ENCODE assay signal across 26 mouse cellular contexts in the genomic region with DNA sequence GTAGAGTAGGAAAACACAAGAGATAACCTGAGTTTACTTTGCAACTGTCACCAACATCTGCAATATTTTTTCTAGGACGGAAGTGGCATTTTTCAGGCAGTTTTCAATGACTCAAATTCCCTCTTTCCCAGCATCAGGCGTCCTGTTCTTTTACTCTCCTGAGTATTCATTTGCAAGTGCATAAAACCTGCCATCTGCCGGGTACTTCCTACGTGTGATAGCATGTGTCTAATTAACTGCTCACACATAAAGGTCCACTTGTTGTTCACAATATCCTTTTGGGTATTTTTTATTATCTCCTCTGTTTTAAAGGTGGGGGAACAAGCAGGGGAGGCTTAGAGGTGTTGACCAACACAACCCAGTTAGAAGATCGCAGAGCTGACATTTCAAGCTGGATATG. TPM values are rescaled to one million over a fixed set of nuclear protein-coding genes. Genes with fewer than 3 reads are reported as not detected.
DNase-seq lines count a peak whose midpoint lies in the region; ATAC-seq and TF ChIP-seq lines count a peak whose summit lies in the region.
"Had no signal": no experiment of that assay in that cellular context is flagged by ENCODE, and none has a peak within 500 bp of the region (broad histone marks: within the 10 kb centered on the region; RNA-seq: fewer than 3 reads in every experiment).

No protein-coding gene starts in this region.

- no peak for DNase-seq in forebrain, postnatal 0 days
- peak; percentile 27 for DNase-seq in brain, adult 2 months (ENCODE audit: low read depth, low spot score)
- no peak for DNase-seq in ovary, postnatal 10 days (ENCODE audit: low spot score)
- DNase-seq: adrenal gland, postnatal 10 days; adrenal gland, postnatal 25 days; B cell, adult 2 months; cerebellum, adult 11 months; cerebellum, adult 18-20 months; cerebellum, adult 8-10 months; cerebellum, adult 9-11 months; cerebellum, postnatal 14 days; cerebellum, postnatal 36 days; embryo, embryonic 11 days had no signal

- H3K9ac ChIP-seq in forebrain, embryonic 13.5 days: no peak overlapping the region
- H3K9ac ChIP-seq in forebrain, embryonic 12.5 days: no peak overlapping the region
- H3K9ac ChIP-seq in forebrain, embryonic 15.5 days (replicated peaks): no peak overlapping the region
- no peak overlapping the region for H3K9ac ChIP-seq in forebrain, postnatal 0 days
- H3K9ac ChIP-seq: embryonic facial prominence, embryonic 13.5 days; embryonic facial prominence, embryonic 15.5 days had no signal

- no peak overlapping the region for H3K4me3 ChIP-seq in forebrain, embryonic 13.5 days
- no peak overlapping the region for H3K4me3 ChIP-seq in forebrain, embryonic 12.5 days (replicated peaks)
- no peak overlapping the region for H3K4me3 ChIP-seq in forebrain, embryonic 15.5 days
- H3K4me3 ChIP-seq in forebrain, postnatal 0 days (ENCODE audit: low read depth, low read length): no peak overlapping the region
- H3K4me3 ChIP-seq: embryonic facial prominence, embryonic 13.5 days; embryonic facial prominence, embryonic 15.5 days; erythroblast, embryonic 14.5 days; gastrocnemius, adult 2 months had no signal

- H3K9me3 ChIP-seq in forebrain, embryonic 13.5 days (replicated peaks): no peaks in the 10 kb centered on the region
- no peaks in the 10 kb centered on the region for H3K9me3 ChIP-seq in forebrain, embryonic 12.5 days
- no peaks in the 10 kb centered on the region for H3K9me3 ChIP-seq in forebrain, embryonic 15.5 days
- H3K9me3 ChIP-seq in forebrain, postnatal 0 days (ENCODE audit: low read length): no peaks in the 10 kb centered on the region
- H3K9me3 ChIP-seq: embryonic facial prominence, embryonic 13.5 days; embryonic facial prominence, embryonic 15.5 days had no signal

- H3K27ac ChIP-seq in forebrain, embryonic 13.5 days: no peak overlapping the region
- H3K27ac ChIP-seq in forebrain, embryonic 12.5 days: no peak overlapping the region
- no peak overlapping the region for H3K27ac ChIP-seq in forebrain, embryonic 15.5 days (replicated peaks)
- H3K27ac ChIP-seq in forebrain, postnatal 0 days (ENCODE audit: low read depth, low read length): no peak overlapping the region
- H3K27ac ChIP-seq: embryonic facial prominence, embryonic 13.5 days; embryonic facial prominence, embryonic 15.5 days had no signal

- no peaks in the 10 kb centered on the region for H3K36me3 ChIP-seq in forebrain, embryonic 13.5 days (ENCODE audit: poor library complexity, severe bottlenecking)
- no peaks in the 10 kb centered on the region for H3K36me3 ChIP-seq in forebrain, embryonic 12.5 days (replicated peaks)
- H3K36me3 ChIP-seq in forebrain, embryonic 15.5 days: no peaks in the 10 kb centered on the region
- H3K36me3 ChIP-seq in forebrain, postnatal 0 days (ENCODE audit: insufficient read depth): no peaks in the 10 kb centered on the region
- H3K36me3 ChIP-seq: embryonic facial prominence, embryonic 13.5 days; embryonic facial prominence, embryonic 15.5 days; G1E had no signal

- no peaks in the 10 kb centered on the region for H3K4me1 ChIP-seq in forebrain, embryonic 13.5 days
- peaks cover 3% of the 10 kb centered on the region; the same call in 1 of the 2 replicates for H3K4me1 ChIP-seq in forebrain, embryonic 12.5 days
- H3K4me1 ChIP-seq in forebrain, embryonic 15.5 days: 0 out of 2 replicates have a peak, but pooled peaks cover 7% of the 10 kb centered on the region
- no peaks in the 10 kb centered on the region for H3K4me1 ChIP-seq in forebrain, postnatal 0 days (ENCODE audit: insufficient read depth)
- H3K4me1 ChIP-seq: embryonic facial prominence, embryonic 13.5 days had no signal

- ATAC-seq in forebrain, embryonic 13.5 days: 0 out of 2 replicates have a peak, but pooled peaks have one; percentile 41
- no peak for ATAC-seq in forebrain, embryonic 12.5 days (ENCODE audit: low FRiP score)
- ATAC-seq in forebrain, embryonic 15.5 days (replicated peaks): 0 out of 2 replicates have a peak, but pooled peaks have one; percentile 29
- ATAC-seq in forebrain, postnatal 0 days: no peak
- ATAC-seq: CD4-positive, CD25-positive, alpha-beta regulatory T cell, adult 4 months; Patski had no signal

- H3K27me3 ChIP-seq in forebrain, embryonic 13.5 days: no peaks in the 10 kb centered on the region
- H3K27me3 ChIP-seq in forebrain, embryonic 12.5 days: no peaks in the 10 kb centered on the region
- no peaks in the 10 kb centered on the region for H3K27me3 ChIP-seq in forebrain, embryonic 15.5 days
- no peaks in the 10 kb centered on the region for H3K27me3 ChIP-seq in forebrain, postnatal 0 days (ENCODE audit: insufficient read depth, low read length)
- H3K27me3 ChIP-seq: CH12.LX; embryonic facial prominence, embryonic 13.5 days; embryonic facial prominence, embryonic 15.5 days; Patski had no signal

- WGBS in forebrain, embryonic 13.5 days: 62% methylated on average over 5 of the region's 5 CpGs
- 63% methylated on average over 5 of the region's 5 CpGs for WGBS in forebrain, embryonic 12.5 days
- 48% methylated on average over 5 of the region's 5 CpGs for WGBS in forebrain, embryonic 15.5 days
- 45% methylated on average over 5 of the region's 5 CpGs for WGBS in forebrain, postnatal 0 days

- H3K4me2 ChIP-seq in forebrain, embryonic 13.5 days: no peak overlapping the region
- no peak overlapping the region for H3K4me2 ChIP-seq in forebrain, embryonic 12.5 days
- H3K4me2 ChIP-seq in forebrain, embryonic 15.5 days (replicated peaks): no peak overlapping the region
- no peak overlapping the region for H3K4me2 ChIP-seq in forebrain, postnatal 0 days (ENCODE audit: low read depth)
- H3K4me2 ChIP-seq: embryonic facial prominence, embryonic 13.5 days; embryonic facial prominence, embryonic 15.5 days had no signal

- TF ChIP-seq CTCF in forebrain, postnatal 0 days (IDR thresholded peaks at IDR 0.05; ENCODE audit: low read depth): no peak

RNA-seq across cellular contexts. Expression of a gene that starts 16.0 kb away (rescaled TPM):
- 524 and 547 TPM in 2 replicates for polyA plus RNA-seq in forebrain, embryonic 13.5 days (2015; fragmentation: Nextera tagmentation; extraction: Ambion mirVana)
- polyA plus RNA-seq in forebrain, embryonic 12.5 days (2016; fragmentation: Nextera tagmentation; extraction: Ambion mirVana): 529 and 541 TPM in 2 replicates
- 454 and 460 TPM in 2 replicates for polyA plus RNA-seq in forebrain, embryonic 15.5 days (2015; fragmentation: Nextera tagmentation; extraction: Ambion mirVana)
- 211 and 215 TPM in 2 replicates for total RNA-seq in forebrain, postnatal 0 days (2014; rRNA removed)
- polyA plus RNA-seq in forebrain, postnatal 0 days (2015; fragmentation: Nextera tagmentation; extraction: Ambion mirVana): 351 and 371 TPM in 2 replicates

RNA-seq across cellular contexts. Expression of a gene that starts 41.4 kb away (rescaled TPM):
- polyA plus RNA-seq in forebrain, embryonic 13.5 days (2015; fragmentation: Nextera tagmentation; extraction: Ambion mirVana): 0.10 TPM in 1 of 2 replicates, not detected in the other
- not detected in 2 replicates for polyA plus RNA-seq in forebrain, embryonic 12.5 days (2016; fragmentation: Nextera tagmentation; extraction: Ambion mirVana)
- 0.11 TPM in 1 of 2 replicates, not detected in the other for polyA plus RNA-seq in forebrain, embryonic 15.5 days (2015; fragmentation: Nextera tagmentation; extraction: Ambion mirVana)
- 0.15 TPM in 1 of 2 replicates, not detected in the other for total RNA-seq in forebrain, postnatal 0 days (2014; rRNA removed)
- not detected in 2 replicates for polyA plus RNA-seq in forebrain, postnatal 0 days (2015; fragmentation: Nextera tagmentation; extraction: Ambion mirVana)
- total RNA-seq: common myeloid progenitor, adult 5-6 weeks had no signal
- polyA plus RNA-seq: CD4-positive, CD25-positive, alpha-beta regulatory T cell, adult 4 months; embryonic facial prominence, embryonic 11.5 days; embryonic facial prominence, embryonic 13.5 days; erythroblast, embryonic 14.5 days; G1E had no signal

RNA-seq across cellular contexts. Expression of a gene that starts 57.2 kb away (rescaled TPM):
- polyA plus RNA-seq in forebrain, embryonic 13.5 days (2015; fragmentation: Nextera tagmentation; extraction: Ambion mirVana): 50.1 and 50.4 TPM in 2 replicates
- polyA plus RNA-seq in forebrain, embryonic 12.5 days (2016; fragmentation: Nextera tagmentation; extraction: Ambion mirVana): 43.8 and 50.4 TPM in 2 replicates
- polyA plus RNA-seq in forebrain, embryonic 15.5 days (2015; fragmentation: Nextera tagmentation; extraction: Ambion mirVana): 48.5 and 51.6 TPM in 2 replicates
- 51.9 and 66.0 TPM in 2 replicates for total RNA-seq in forebrain, postnatal 0 days (2014; rRNA removed)
- polyA plus RNA-seq in forebrain, postnatal 0 days (2015; fragmentation: Nextera tagmentation; extraction: Ambion mirVana): 42.9 and 46.2 TPM in 2 replicates

Comparison
In these comparisons a context has a peak if more than half of its experiments do, and no peak if none do; other contexts are left out.
1. ATAC-seq: peak in forebrain, embryonic 13.5 days (single experiment) and forebrain, embryonic 15.5 days (single experiment); none in forebrain, embryonic 12.5 days (single experiment) and forebrain, postnatal 0 days (single experiment).